Mouse (Mus musculus) urinary bladder, adult 18-20 months (tissue): ENCODE results near the gene Eef2.
A peak's percentile ranks its signal among the peaks of the same experiment; 100 is the strongest.
"Not testable (repeated sequence)": the region's sequence is repeated elsewhere in the genome, so short reads cannot be mapped to it uniquely, and the experiment has no call there.

Experiments used
- DNase-seq, 2 experiments: peaks; one replicate each; pipeline ENCODE4 v3.0.0; 2022; ENCODE audit warnings: low spot score in 2 of 2, mixed read lengths in 2 of 2

Gene Eef2

GRCm38 (mm10) chr10:81200141-81200540 lies 23.7 kb downstream of the Eef2 start:
- no peak for DNase-seq

DNA sequence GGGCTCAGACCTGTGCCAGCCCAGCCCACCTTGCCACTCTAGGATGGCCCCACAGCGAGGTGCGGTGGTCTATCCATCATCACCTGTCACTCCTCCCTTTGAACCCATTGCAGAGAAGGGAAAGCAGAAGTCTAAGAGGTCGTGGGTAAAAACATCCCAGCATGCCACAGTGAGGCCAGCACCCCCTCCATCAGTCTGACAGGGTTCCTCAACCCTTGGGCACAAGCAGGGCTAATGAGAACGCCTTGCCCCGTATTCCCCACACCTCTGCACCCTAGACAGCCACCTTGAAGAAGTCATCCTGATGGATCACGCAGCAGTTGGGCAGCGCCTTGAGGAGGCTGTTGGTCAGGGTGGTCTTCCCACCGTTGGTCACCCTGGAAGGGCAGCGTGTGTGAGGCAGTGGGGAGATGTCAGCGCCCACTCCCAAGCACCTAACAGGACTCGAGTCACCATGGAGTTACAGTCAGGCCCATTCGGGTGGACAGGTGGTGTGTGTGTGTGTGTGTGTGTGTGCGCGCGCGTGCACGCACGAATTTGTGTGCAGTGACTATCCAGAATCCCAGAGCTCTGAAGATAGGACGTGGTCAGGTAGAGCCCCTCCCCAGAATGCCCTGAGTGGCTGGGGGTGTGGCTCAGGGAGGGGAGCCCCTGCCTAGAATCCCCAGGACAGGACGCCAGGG lies 24.3 kb downstream of the Eef2 start:
- no peak for DNase-seq

- DNase-seq: no peak
These were observed 25.7 kb downstream of the Eef2 start, which contains the start of gene Nmrk2 for GRCm38 (mm10) chr10:81201807-81202758. Nmrk2 (minus strand) TSS chr10:81202051.

DNA sequence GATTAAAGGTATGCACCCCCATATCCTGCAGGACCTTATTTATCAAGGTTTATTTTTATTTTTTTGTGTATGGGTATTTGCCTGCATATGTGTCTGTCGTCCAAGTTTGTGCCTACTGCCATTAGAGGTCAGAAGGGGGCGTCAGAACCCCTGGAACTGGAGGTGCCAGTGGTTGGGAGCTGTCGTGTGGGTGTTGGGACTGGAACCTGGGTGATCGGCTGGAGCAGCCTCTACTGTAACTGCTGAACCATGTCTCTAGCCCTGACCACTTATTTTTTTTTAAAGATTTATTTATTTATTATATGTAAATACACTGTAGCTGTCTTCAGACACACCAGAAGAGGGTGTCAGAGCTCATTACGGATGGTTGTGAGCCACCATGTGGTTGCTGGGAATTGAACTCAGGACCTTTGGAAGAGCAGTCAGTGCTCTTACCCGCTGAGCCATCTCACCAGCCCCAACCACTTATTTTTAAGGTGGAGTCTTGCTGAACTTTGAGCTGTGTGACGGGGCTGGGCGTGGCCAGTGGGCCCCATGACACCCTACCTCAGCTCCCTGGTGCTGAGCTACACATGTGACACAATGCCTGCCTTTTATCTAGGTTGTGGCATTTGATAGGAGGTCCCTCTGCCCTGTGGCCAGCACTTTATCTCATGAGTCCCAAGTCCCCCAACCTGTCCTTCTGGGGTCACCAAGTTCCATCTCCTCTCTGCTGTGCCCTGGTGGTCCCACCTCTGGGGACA lies 26.7 kb downstream of the Eef2 start:
- DNase-seq: no peak

DNA sequence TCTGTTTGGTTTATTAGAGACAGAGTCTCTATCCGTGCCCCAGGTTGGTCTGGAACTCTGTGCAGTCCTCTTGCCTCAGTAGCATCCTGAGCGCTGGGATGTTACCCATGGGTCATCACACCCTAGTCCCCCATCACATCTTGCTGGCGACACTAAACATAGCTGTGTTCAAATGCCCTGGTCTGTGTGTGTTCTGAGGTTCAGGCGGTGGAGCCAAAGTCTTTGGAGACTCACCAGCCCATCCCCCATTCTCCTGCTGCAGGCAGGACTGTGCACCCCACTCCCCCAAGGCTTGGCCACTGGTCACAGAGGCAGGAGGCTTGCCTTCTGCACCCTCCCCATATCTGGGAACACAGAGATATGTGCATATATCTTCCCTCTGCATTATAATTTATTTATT lies 27.7 kb downstream of the Eef2 start:
- no peak for DNase-seq

- DNase-seq: no peak
These were observed 33.7 kb downstream of the Eef2 start for GRCm38 (mm10) chr10:81210154-81210553.

DNA sequence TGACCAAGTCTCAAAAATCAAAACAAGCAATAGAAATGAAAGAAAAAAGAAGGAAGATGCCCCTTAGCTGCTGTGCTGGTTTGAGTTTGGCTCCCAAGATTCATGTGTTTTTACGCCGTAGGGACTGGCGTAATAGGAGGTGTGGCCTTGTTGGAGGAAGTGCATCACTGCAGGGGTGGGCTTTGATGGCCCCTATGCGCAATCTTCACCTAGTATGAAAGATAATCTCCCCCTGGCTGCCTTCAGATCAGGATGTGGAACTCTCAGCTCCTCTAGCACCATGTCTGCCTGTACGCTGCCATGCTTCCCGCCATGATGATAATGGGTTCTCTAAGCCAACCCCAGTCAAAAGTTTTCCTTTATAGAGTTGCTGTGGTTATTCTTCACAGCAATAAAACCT lies 39.8 kb downstream of the Eef2 start:
- DNase-seq: no peak

GRCm38 (mm10) chr10:81216810-81217209 lies 40.4 kb downstream of the Eef2 start:
- DNase-seq: no peak

GRCm38 (mm10) chr10:81217267-81217666 lies 40.8 kb downstream of the Eef2 start:
- not testable (repeated sequence) for DNase-seq

DNA sequence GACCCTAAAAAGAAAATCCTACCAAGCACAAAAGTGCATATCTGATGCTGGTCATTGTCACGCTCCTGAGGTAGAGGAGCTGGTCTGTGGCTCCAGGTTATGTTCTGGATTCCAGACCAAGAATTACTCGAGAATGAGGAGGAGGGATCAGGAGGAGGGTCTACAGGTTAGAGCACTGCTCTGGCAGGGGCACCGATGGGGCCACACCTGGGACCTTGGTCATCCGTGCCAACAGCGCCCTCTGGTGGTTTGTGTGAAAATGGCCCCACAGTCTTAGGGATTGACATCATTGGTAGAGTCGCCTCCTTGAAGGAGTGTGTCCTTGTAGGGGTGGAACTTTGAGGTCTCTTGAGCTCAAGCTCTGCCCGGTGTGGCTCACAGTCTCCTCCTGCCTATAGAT lies 41.5 kb downstream of the Eef2 start:
- DNase-seq: peak; percentile 36 to 55

GRCm38 (mm10) chr10:81221402-81222015 lies 45.1 kb downstream of the Eef2 start:
- no peak for DNase-seq

DNA sequence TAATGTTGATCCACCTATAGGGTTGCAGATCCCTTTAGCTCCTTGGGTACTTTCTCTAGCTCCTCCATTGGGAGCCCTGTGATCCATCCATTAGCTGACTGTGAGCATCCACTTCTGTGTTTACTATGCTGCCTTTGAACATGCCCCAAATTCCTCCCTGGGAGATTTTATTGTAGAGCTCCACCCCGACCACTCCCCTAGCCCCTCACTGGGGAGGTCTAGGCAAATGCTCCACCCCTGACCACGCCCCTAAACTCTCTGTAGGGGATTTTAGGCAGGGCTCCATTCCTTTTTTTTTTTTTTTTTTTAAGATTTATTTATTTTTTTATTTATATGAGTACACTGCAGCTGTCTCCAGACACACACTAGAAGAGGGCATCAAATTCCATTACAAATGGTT lies 47.3 kb downstream of the Eef2 start:
- DNase-seq: not testable (repeated sequence)

DNA sequence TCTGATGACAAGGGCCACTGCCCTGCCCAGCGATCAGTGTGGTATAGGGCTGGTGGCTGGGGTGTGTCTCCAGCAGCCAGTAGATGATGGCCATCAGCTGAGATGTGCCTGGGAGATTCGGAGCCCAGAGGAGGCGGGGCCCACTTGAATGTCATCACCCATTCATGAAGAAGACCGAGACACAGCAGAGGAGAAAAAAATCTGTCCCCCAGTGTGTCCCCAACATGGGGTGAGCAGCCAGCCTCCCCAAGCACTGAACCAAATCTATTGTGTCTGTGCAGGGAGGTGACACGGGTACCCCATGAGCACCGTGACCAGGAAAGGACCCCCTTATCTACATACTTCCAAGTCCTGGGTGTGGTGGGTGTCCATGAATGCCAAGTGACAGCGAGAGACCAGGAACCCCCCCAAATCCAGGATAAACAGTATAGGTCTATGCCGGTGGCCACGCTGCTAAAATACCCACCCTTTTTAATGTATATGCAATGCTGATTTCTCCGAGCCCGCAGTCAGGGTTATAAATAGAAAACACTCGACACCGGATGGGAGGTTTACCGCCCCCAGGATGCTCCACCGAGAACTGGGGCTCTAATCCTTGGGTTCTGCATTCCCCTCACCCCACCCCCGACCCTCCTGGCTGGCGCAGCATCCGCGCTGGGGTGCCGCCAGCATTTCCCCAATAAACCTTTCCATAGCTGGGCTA lies 53.5 kb downstream of the Eef2 start:
- DNase-seq: no peak

GRCm38 (mm10) chr10:81230438-81231332 lies 54.3 kb downstream of the Eef2 start, which contains the start of gene Atcay:
Atcay (minus strand) TSS chr10:81230833.
- DNase-seq: no peak

GRCm38 (mm10) chr10:81231436-81231835 lies 55.0 kb downstream of the Eef2 start:
- DNase-seq: no peak
